Mouse (Mus musculus): Measurements from ENCODE around the gene Cdkn1b.
A peak's percentile ranks its signal among the peaks of the same experiment; 100 is the strongest.

The Cdkn1b gene

DNA sequence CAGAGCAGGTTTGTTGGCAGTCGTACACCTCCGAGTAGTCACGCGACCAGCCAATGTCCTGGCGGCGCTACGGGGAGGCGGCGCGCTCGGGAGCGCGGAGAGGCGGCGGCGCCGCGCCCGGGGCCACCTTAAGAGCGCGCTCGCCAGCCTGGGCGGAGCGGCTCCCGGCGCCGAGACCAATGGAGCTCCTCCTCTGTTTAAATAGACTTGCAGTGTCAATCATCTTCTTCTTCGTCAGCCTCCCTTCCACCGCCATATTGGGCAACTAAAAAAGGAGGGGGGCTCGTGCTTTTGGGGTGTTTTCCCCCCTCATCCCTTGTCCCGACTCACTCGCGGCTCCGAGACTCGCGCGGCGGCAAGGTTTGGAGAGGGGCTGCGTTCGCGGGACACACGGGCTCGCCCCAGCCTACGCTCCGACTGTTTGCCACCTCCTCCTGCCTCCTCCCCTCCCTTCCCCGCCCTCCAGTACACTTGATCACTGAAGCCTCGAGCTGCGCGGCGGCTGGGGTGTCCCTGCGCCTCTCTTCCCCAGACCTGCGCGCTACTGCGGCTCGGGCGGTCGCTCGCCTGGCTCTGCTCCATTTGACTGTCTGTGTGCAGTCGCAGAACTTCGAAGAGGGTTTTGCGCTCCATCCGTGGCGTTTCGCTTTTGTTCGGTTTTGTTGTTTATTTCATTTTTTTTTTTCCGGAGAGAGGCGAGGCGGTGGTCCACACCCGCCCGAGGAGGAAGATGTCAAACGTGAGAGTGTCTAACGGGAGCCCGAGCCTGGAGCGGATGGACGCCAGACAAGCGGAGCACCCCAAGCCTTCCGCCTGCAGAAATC, at the start of gene Cdkn1b:
Gene Cdkn1b (plus strand): TSS at position 212 of the 824 bp plus-strand sequence.
- peak; percentile 97 for DNase-seq

DNA sequence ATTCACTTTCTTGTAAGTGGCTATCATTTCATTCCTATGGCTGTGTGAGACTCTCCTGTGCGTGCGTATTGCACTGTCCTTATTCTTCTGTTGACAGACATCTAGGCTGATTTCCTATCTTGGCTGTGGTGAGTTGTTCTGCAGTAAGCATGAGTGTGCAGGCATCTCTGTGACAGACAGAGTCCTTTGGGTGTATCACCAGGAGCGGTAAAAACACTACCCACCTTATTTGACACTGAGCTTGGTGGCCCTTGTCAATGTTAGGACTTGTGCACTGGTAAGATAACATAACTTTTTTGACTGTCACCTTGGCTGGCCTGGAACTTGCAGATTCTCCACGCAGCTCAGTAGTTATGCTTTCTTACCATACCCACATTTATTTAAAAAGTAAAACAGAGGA, 49.3 kb upstream of the Cdkn1b start:
- no peak for DNase-seq

DNA sequence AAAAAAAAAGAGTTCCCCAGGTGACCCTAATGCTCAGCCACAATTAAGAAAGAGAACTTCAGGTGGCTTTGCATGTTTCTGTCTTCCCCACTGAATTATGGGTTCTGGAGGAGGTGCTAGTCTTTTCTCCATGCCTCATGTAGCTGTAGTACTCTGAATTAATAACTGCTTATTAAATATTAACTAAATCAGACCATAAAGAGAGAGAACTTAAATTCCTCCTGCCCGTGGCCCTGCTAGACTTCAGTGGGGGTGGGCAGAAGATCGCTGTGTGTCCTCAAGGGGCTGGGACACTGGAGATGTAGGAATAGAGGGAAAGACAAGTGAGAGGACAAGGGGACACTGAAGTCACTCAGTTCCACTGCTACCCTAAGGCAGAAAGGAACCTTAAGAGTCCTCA, 48.0 kb upstream of the Cdkn1b start:
- no peak for DNase-seq

DNA sequence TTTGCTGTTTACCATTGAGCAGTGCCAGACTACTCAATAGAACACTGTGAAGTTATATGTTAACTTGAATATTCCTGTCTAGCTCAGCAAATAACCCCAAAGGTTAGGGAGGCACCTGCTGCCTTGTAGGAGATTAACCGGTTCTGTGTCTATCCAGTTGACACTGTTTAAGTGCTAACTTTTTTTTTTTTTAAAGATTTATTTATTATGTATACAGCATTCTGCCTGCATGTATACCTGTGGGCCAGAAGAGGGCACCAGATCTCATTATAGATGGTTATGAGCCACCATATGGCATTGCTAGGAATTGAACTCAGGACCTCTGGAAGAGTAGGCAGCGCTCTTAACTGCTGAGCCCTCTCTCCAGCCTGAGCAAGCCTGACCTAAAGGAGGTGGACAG, 47.2 kb upstream of the Cdkn1b start:
- no peak for DNase-seq

DNA sequence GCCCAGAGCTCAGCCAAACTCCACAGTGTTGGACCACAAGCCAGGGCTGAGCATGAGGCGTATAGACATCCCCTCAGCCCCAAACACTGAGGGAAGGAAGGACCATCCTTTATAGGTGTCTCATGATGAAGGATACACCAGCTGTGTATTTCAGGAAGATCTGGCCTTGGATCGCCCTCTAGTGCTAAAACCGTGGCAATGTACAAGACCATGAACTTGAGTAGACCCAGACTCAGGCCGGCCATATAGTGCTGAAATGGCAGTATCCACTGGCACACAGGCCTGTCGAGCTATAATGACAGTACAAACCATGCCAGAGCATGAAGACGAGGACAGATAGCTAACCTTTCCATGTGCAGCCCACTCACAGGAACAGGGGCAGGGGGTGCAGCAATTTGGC, 43.4 kb upstream of the Cdkn1b start:
- DNase-seq: no peak

DNA sequence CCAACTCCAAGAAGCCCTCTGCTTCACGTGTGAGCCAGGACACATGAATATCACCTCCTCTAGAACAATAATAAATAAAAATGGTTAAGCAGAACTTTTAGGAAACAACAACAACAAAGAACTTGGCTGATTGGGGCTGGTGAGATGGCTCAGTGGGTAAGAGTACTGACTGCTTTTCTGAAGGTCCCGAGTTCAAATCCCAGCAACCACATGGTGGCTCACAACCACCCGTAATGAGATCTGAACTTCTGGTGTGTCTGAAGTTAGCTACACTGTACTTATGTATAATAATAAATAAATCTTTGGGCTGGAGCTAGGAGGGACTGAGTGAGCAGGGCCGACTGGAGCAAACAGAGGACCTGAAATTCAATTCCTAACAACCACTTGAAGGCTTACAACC, 42.9 kb upstream of the Cdkn1b start:
- no peak for DNase-seq

DNA sequence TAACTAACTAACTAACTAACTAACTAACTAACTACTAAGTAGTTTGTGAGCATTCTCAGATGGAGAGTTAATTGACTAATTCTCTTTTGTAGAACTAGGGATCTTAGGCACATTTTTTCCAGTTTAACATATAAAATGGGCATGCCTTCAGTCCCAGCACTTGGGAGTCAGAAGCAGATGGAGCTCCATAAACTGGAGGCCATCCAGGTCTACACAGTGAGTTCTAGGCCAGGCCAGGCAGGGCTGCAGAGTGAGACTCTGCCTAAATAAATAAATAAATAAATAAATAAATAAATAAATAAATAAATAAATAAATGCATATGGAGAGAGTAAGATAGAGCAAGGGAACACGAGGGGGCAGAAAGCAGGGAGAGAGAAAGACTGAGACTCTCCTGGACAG, 42.3 kb upstream of the Cdkn1b start:
- peak; percentile 85 for DNase-seq

DNA sequence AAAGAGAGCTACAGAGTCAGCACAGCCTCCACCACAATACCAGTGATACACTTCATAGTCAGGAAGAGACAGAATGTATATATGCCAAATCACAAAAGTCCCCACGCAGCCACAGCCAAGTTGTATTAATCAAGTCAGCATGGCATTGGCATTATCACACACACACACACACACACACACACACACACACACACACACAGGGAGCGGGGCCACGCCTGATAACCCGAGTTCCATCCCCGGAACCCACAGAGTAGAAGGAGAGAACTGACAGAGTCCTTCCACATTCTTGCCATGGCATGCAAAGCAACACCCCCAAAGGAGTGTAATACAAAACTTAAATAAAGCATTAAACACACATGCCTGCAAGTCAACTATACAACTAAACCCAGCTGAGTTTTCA, 40.6 kb upstream of the Cdkn1b start:
- no peak for DNase-seq

DNA sequence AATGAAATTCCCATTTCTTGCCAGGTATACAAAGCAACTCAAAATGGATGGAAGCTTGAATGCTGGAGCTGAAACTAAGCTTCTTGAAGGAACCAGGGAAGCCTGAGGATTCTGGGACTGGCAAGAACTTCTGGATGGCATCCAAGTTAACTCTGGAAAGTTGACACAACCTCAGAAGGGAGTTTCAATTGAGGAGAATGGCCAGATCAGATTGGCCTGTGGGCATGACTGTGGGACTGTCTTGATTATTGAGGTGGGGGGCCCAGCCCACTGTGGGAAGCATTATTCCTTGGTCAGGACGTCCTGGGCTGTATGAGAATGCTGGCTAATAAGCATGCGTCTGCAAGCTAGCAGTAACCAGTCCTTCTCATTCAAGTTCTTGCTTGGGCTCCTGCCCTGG, 40.2 kb upstream of the Cdkn1b start:
- no peak for DNase-seq

DNA sequence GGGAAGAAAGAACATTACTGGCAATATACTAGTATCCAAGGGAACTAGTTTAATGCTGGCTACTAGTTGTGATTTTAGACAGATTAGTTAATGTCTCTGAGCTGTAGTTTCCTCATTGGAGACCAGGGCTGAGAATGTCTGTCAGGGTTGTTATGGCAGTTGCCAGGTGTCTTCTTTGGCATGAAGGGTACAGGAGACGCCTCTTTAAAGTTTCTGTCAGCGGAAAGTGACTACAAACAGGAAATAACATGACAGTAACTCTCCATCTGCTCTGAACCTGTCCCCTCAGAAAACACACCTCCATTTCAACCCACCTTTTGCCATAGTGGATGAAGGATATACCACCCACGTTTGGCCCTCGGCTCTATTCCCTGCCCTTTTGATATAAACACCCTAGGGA, 36.5 kb upstream of the Cdkn1b start:
- DNase-seq: no peak

DNA sequence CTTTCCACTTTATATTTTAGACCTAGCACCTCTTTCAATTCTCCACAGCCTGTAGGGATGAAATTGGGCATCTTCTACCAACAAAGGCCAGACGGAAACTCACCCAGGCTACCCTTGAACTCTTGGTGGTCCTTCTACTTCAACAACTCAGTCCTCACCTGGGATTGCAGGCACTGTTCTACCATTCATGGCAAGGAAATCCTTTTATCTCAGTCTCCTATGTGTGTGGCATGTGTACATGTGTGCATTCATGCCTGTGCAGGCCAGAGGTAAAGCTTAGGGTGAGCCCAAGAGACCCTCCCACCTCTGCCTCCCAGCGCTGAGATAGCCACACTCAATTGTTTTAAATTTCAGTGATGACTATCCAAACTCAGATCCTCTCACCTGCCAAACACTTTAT, 34.7 kb upstream of the Cdkn1b start:
- DNase-seq: no peak

DNA sequence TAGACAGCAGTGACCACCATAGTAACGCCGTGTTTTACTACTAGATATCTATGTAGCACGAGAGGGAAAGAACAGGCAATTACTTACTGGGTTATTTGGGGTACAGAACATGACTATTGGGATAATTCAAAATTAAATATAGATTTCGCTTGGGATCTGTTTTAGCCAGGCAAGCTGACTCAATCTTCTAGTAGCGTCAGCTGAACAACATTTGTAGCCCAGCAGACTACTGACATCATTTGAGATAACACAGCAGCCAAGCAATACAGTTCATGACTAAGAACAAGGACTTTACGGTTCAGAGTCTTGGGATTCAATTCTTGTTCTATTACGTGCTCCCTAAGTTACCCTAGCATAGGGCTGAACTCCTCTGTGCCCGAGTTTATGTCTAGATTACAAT, 33.7 kb upstream of the Cdkn1b start:
- no peak for DNase-seq

DNA sequence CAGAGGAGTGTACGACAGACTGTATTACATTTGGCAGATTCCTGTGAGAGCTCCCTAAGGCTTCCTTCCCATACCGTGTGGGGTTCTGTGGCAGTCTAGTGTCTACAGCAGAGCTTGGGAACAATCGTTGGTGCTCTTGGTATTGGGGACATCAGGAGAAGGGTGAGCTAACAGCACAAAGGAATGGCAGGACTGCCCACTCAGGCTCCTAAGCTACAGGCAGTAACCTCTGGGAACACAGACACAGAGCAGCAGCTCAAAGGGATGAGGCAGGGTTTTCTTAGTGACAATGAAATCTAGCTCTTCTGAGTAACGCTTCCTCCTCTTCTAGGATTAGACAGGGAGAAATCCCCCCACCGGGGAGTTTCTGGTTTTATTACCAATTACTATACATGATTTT, 33.2 kb upstream of the Cdkn1b start:
- peak; percentile 68 for DNase-seq

DNA sequence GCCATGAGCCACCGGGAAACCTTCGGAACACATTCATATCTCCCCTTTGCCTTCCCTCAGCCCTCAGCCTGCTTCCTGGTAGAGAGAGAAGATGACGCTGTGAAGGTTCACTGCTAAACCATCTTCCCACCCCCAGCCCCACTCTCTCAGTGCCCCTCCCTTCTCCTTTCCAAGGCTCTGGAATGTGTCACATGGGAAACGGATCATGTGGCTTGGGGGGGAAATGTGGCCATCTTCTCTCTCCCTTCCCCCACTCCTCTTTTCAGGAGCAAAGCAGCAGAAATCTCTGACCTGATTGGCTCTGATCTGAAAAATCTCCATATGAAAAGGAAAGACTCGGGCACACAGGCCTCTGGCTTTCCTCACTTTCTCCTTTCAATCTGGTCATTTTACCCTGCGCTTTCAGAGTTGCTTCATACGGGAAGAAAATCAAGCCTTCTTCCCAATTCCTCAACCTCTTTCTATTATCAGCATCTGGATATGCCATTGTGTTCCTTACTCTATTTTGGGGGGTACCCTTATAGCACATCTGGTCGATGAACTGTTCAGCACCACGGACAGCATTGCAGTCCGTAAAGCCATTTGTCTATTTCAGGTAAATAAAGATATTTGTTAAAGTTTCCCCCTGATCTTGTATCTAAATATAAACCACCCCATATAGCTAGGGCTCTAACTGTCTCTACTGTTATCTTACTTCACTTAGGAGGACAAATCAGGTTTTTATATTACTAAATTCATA, 32.3 kb upstream of the Cdkn1b start:
- DNase-seq: peak; percentile 95

DNA sequence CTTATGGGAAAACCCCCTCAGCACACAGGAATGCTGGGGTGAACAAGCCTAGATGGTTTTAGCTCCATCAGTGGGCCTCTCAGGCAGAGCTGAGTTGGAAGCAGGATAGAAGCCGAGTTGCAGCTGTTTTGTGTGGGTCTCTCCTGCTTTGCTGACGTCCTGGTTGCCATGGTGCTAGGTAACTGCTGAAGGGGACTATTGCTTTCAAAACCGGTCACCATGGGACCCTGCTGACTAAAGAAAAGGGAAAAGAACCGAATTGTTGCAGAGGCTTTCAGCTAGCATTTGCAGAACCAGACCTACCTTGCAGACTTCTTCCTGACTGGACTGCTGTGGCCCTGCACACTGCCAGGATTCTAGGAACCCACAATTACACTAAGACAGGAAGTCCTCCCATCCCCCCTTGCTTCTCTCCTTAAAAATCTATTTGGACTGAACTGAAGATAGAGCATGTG, 31.6 kb upstream of the Cdkn1b start:
- DNase-seq: peak; percentile 59

DNA sequence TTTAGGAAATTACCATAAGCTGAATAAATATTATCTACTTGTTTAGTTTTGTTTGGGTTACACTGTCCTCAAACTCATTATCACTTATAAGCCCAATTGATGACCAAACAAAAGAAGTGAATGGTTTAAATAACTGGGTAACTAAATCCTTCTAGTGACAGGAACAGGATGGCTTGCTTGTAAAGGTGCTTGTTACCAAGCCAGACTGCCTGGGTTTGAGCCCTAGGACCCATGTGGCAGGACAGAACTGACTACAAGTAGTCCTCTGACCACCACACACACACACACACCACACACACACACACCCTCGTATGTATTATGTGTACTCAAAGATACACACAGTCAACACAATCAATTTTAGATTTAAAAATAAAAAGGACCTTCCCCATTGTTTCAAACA, 30.4 kb upstream of the Cdkn1b start:
- peak; percentile 18 for DNase-seq

DNA sequence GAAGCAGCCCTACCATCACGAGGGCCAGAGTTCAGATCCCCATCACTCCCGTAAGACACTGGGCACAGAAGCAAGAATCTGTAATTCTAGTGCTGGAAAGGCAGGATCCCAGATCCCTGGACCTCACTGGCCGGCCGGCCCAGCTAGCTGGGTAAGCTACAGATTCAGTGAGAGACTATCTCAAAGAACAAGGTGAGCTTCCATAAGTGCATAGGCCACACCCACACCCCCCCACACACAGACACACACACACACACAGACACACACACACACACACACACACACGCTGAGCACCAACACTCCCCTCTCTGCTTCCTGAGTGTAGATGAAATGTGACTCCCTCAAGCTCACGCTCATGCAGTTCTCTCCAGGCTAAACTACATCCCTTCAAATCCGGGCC, 29.8 kb upstream of the Cdkn1b start:
- peak; percentile 17 for DNase-seq

DNA sequence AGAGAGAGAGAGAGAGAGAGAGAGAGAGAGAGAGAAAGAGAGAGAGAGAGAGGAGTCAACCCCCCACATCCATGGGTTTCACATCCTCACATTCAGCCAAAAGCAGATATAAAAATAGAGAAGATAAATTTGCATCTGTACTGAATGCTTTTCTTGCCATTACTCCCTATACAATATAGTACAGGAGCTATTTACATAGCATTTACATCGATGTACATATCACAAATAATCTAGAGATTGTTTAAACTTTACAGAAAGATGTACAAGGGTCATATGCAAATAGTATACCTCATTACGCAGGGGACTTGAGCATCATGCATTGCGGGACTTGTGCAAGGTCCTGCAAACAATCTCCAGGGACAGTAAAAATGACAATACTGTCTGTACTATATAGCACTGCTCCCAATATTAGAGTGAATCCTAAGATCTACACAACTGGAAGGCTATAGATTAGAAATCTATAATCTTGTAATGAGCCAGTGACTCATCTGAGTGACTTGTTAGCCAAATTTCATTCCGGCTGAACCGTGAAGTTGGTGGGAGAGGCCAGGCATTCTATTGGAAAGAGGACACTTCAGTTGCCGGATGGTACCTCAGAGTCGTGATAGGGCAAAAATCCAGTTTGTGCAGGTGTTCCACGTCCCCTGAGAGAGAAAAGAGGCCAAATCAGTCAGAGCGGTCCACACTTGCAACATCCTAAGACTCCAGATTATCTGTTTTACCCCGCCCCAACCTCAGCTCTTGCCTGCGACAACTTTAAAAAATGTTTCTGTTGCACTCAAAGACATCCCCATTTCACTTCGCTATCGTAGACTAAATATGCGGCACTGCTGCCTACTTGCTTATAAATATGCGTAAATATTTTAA, 23.4 kb upstream of the Cdkn1b start:
- DNase-seq: peak; percentile 58

DNA sequence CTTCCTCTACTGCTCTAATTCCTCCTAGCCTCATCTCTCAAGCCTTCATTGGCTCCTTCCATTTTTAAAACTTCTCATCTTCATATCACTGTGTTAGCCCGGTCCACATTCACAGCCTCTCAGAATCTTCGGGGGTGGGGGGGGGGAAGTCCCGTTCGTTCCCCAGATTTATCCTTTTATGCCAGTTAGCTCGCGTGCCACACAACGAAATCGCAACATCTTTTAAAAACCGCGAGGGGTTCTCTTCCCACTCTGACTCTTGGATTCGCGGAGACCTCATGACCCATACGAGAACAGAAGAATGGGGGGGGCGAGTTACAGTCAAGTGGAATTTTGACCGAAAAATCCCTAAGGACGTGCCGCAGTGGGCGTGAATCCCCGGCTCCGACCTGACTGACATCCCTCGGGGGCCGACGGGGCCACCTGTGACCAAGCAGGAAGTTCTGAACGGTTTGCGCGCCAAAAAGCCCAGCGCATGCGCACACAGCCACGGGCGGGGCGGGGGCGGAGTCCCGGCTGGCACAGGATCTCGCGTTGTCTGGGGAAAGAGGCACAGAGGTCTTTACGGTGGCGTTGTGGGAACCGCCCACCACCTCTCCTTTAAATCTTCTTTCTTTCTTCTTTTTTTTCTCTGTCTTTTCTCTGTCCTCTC, 22.6 kb upstream of the Cdkn1b start:
- peak; percentile 98 for DNase-seq

DNA sequence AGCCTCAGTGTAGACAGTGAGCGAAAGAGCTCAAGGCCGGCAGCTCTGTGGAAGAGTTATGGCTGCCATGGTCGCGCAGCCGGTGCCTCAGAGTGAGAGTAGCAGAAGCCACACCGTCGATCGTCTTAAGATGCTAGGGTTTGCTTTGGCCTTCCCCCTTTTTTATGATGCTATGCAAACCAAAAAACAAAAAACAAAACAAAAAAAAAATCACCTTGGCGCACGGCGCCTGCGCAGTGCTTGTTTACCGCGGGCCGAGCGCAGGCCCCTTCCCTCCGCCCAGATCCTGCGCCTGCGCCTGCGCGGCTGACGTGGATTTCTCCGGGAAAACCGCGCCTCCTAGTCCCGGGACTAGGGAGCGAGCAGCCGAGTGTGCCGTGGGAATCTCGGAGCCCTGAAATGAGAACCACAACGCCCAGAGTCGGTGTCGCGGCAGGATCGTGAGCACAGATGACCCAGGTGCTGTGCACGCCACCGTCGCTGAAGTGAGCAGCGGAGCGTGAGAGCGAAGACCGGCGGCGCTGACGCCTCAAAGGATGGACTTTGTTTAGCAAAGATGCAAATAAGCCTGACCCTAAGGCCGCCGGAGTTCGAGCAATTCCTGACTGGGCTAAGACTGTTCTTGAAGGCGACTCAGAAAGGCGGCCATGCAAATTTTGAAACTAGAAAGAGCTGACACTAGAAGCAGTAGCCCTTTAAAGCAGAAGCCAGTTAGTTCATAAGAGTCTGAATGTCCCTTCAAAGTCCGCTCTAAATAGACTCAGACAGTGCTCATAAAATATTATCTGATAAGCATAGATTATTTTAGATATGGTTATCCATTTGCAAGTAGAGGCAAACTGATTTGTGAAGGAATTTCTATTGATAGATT, 21.9 kb upstream of the Cdkn1b start, which contains the start of gene Gpr19:
Gene Gpr19 (minus strand): TSS at position 484 of the 871 bp plus-strand sequence.
- DNase-seq: peak; percentile 91

DNA sequence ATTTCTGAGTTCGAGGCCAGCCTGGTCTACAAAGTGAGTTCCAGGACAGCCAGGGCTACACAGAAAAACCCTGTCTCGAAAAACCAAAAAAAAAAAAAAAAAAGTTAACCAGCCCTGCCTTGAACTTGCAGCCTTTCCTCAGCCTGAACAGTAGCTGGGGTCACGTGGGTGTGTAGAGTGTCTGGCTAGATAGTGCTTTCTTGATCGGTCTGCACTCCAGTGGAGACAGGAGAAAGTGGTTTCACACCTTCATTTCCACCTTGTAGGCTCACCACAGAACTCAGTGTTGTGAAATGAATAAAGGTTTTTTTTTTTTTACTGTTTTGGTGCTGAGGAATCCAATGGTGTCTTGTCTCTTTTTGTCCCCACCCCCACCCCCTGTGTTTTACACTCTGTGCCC, 16.8 kb upstream of the Cdkn1b start:
- DNase-seq: no peak

Data from cerebellum, adult 9-10 months (tissue).